Mouse (Mus musculus) erythroblast, embryonic 14.5 days (primary cell): ENCODE measurements around the gene Arsj.

Experiments used
- GATA1 ChIP-seq: IDR thresholded peaks from 2 replicates; pipeline ENCODE4 v1.6.1; 2012; ENCODE audit warnings: low read length, inconsistent platforms, mixed read lengths
- TAL1 ChIP-seq: IDR thresholded peaks from 3 replicates; pipeline ENCODE4 v1.6.1; 2012; ENCODE audit warnings: low read length, inconsistent platforms, mixed read lengths

GRCm38 (mm10) chr3:126326628-126327325, 36.7 kb upstream of the Arsj start:
- TF ChIP-seq GATA1 (no peak), TAL1 (no peak)
